21 mouse cellular contexts compared by ENCODE assay signal in genomic region chr4:120325051-120325450, GRCm38 (mm10). TPM values are rescaled to one million over a fixed set of nuclear protein-coding genes. Genes with fewer than 3 reads are reported as not detected.
"Had no signal": no experiment of that assay in that cellular context is flagged by ENCODE, and none has a peak within 500 bp of the region (broad histone marks: within the 10 kb centered on the region; RNA-seq: fewer than 3 reads in every experiment).

No protein-coding gene starts in this region.

- H3K4me2 ChIP-seq: lung, embryonic 15.5 days; midbrain, embryonic 11.5 days; midbrain, embryonic 13.5 days; midbrain, embryonic 15.5 days; neural tube, embryonic 12.5 days; stomach, embryonic 15.5 days had no signal

- ATAC-seq: lung, postnatal 0 days; midbrain, embryonic 13.5 days; midbrain, embryonic 15.5 days had no signal

- H3K27ac ChIP-seq: lung, embryonic 15.5 days; macrophage; midbrain, embryonic 13.5 days; midbrain, embryonic 15.5 days; neural tube, embryonic 12.5 days; stomach, embryonic 15.5 days; stomach, postnatal 0 days had no signal

- H3K27me3 ChIP-seq: lung, embryonic 15.5 days; midbrain, embryonic 15.5 days; neural tube, embryonic 12.5 days; stomach, embryonic 15.5 days had no signal

- H3K36me3 ChIP-seq: lung, embryonic 15.5 days; midbrain, embryonic 13.5 days; midbrain, embryonic 15.5 days; neural tube, embryonic 12.5 days; stomach, embryonic 15.5 days had no signal

- DNase-seq: lung, adult 2 months; lung, postnatal 14 days; lung, postnatal 36 days; right cerebral cortex, postnatal 14 days; thymus, adult 2 months; thymus, postnatal 25 days; thymus, postnatal 4 days had no signal

- H3K4me1 ChIP-seq: lung, embryonic 15.5 days; megakaryocyte, embryonic 14.5 days; midbrain, embryonic 13.5 days; midbrain, embryonic 15.5 days; neural tube, embryonic 12.5 days; stomach, embryonic 15.5 days had no signal

- H3K9me3 ChIP-seq: lung, embryonic 15.5 days; megakaryocyte, embryonic 14.5 days; midbrain, embryonic 13.5 days; midbrain, embryonic 15.5 days; neural tube, embryonic 12.5 days; stomach, embryonic 15.5 days had no signal

- H3K4me3 ChIP-seq: lung, embryonic 15.5 days; megakaryocyte, embryonic 14.5 days; midbrain, embryonic 13.5 days; midbrain, embryonic 15.5 days; neural tube, embryonic 12.5 days; stomach, embryonic 15.5 days had no signal

- H3K9ac ChIP-seq: lung, embryonic 15.5 days; midbrain, embryonic 13.5 days; midbrain, embryonic 15.5 days; neural tube, embryonic 12.5 days; stomach, embryonic 15.5 days had no signal

RNA-seq across cellular contexts. Expression of gene Foxo6, which starts 37.9 kb away (rescaled TPM):
- total RNA-seq: megakaryocyte progenitor cell, adult 5-6 weeks; monocyte, adult 5-6 weeks; neutrophil, adult 5-6 weeks had no signal
- polyA plus RNA-seq: liver, embryonic 16.5 days; macrophage had no signal
